Mouse (Mus musculus): ENCODE measurements around the gene Grin2a. TPM values are rescaled to one million over a fixed set of nuclear protein-coding genes. Genes with fewer than 3 reads are reported as not detected.
A peak's percentile ranks its signal among the peaks of the same experiment; 100 is the strongest.

Gene Grin2a
- polyA plus RNA-seq, 1 experiment = 39.1 TPM

GRCm38 (mm10) chr16:9841496-9841895 is 153.9 kb downstream of the Grin2a start:
- no peak overlapping the region for H3K4me3 ChIP-seq (ENCODE audit: insufficient read depth, low read length)
- peaks cover 8% of the 10 kb centered on the region; the same call in 1 of the 2 replicates for H3K4me1 ChIP-seq (ENCODE audit: control insufficient read depth, insufficient read depth, low read length)
- H3K27ac ChIP-seq (ENCODE audit: insufficient read depth, low read length) = peak overlapping the region; percentile 80
- no peak for TF ChIP-seq CTCF (IDR thresholded peaks at IDR 0.05; ENCODE audit: extremely low read depth, insufficient read depth, low read length)
- TF ChIP-seq POLR2A (IDR thresholded peaks at IDR 0.05; ENCODE audit: extremely low read depth, insufficient read depth, low read length) = no peak

GRCm38 (mm10) chr16:9836542-9836941 is 158.8 kb downstream of the Grin2a start:
- TF ChIP-seq CTCF (IDR thresholded peaks at IDR 0.05; ENCODE audit: extremely low read depth, insufficient read depth, low read length) (no peak), POLR2A (IDR thresholded peaks at IDR 0.05; ENCODE audit: extremely low read depth, insufficient read depth, low read length) (no peak)
- Histone ChIP-seq H3K4me3 (ENCODE audit: insufficient read depth, low read length) (no peak overlapping the region), H3K4me1 (ENCODE audit: control insufficient read depth, insufficient read depth, low read length) (peaks cover 6% of the 10 kb centered on the region; the same call in 1 of the 2 replicates), H3K27ac (ENCODE audit: insufficient read depth, low read length) (no peak overlapping the region)

GRCm38 (mm10) chr16:9834236-9834635 is 161.1 kb downstream of the Grin2a start:
- H3K4me3 ChIP-seq (ENCODE audit: insufficient read depth, low read length) = no peak overlapping the region
- no peaks in the 10 kb centered on the region; the same call in 1 of the 2 replicates for H3K4me1 ChIP-seq (ENCODE audit: control insufficient read depth, insufficient read depth, low read length)
- no peak overlapping the region for H3K27ac ChIP-seq (ENCODE audit: insufficient read depth, low read length)
- TF ChIP-seq POLR2A (IDR thresholded peaks at IDR 0.05; ENCODE audit: extremely low read depth, insufficient read depth, low read length) = no peak
- TF ChIP-seq CTCF (IDR thresholded peaks at IDR 0.05; ENCODE audit: extremely low read depth, insufficient read depth, low read length) = no peak

GRCm38 (mm10) chr16:9825110-9825483 is 170.3 kb downstream of the Grin2a start:
- no peak overlapping the region for H3K4me3 ChIP-seq (ENCODE audit: insufficient read depth, low read length)
- TF ChIP-seq CTCF (IDR thresholded peaks at IDR 0.05; ENCODE audit: extremely low read depth, insufficient read depth, low read length) (no peak), POLR2A (IDR thresholded peaks at IDR 0.05; ENCODE audit: extremely low read depth, insufficient read depth, low read length) (no peak)
- H3K27ac ChIP-seq (ENCODE audit: insufficient read depth, low read length) = peak overlapping the region; percentile 15; the same call in 1 of the 2 replicates
- peaks cover 9% of the 10 kb centered on the region for H3K4me1 ChIP-seq (ENCODE audit: control insufficient read depth, insufficient read depth, low read length)

- TF ChIP-seq CTCF (IDR thresholded peaks at IDR 0.05; ENCODE audit: extremely low read depth, insufficient read depth, low read length) (no peak), POLR2A (IDR thresholded peaks at IDR 0.05; ENCODE audit: extremely low read depth, insufficient read depth, low read length) (no peak)
- peaks cover 9% of the 10 kb centered on the region for H3K4me1 ChIP-seq (ENCODE audit: control insufficient read depth, insufficient read depth, low read length)
- H3K4me3 ChIP-seq (ENCODE audit: insufficient read depth, low read length) = no peak overlapping the region
- peak overlapping the region; percentile 80; the same call in 1 of the 2 replicates for H3K27ac ChIP-seq (ENCODE audit: insufficient read depth, low read length)
Observed at GRCm38 (mm10) chr16:9824436-9825109, 170.8 kb downstream of the Grin2a start.

GRCm38 (mm10) chr16:9823686-9824085 is 171.7 kb downstream of the Grin2a start:
- H3K4me1 ChIP-seq (ENCODE audit: control insufficient read depth, insufficient read depth, low read length) = peaks cover 12% of the 10 kb centered on the region
- TF ChIP-seq CTCF (IDR thresholded peaks at IDR 0.05; ENCODE audit: extremely low read depth, insufficient read depth, low read length) = no peak
- TF ChIP-seq POLR2A (IDR thresholded peaks at IDR 0.05; ENCODE audit: extremely low read depth, insufficient read depth, low read length) = no peak
- H3K4me3 ChIP-seq (ENCODE audit: insufficient read depth, low read length) = no peak overlapping the region
- H3K27ac ChIP-seq (ENCODE audit: insufficient read depth, low read length) = no peak overlapping the region

GRCm38 (mm10) chr16:9819508-9819907 is 175.9 kb downstream of the Grin2a start:
- no peak for TF ChIP-seq CTCF (IDR thresholded peaks at IDR 0.05; ENCODE audit: extremely low read depth, insufficient read depth, low read length)
- TF ChIP-seq POLR2A (IDR thresholded peaks at IDR 0.05; ENCODE audit: extremely low read depth, insufficient read depth, low read length) = no peak
- Histone ChIP-seq H3K4me3 (ENCODE audit: insufficient read depth, low read length) (no peak overlapping the region), H3K27ac (ENCODE audit: insufficient read depth, low read length) (no peak overlapping the region), H3K4me1 (ENCODE audit: control insufficient read depth, insufficient read depth, low read length) (peaks cover 11% of the 10 kb centered on the region)

- H3K4me3 ChIP-seq (ENCODE audit: insufficient read depth, low read length) = no peak overlapping the region
- H3K4me1 ChIP-seq (ENCODE audit: control insufficient read depth, insufficient read depth, low read length) = peaks cover 17% of the 10 kb centered on the region; the same call in 1 of the 2 replicates
- TF ChIP-seq CTCF (IDR thresholded peaks at IDR 0.05; ENCODE audit: extremely low read depth, insufficient read depth, low read length) (no peak), POLR2A (IDR thresholded peaks at IDR 0.05; ENCODE audit: extremely low read depth, insufficient read depth, low read length) (no peak)
- H3K27ac ChIP-seq (ENCODE audit: insufficient read depth, low read length) = peak overlapping the region; percentile 17
Observed at GRCm38 (mm10) chr16:9801338-9801737, 194.0 kb downstream of the Grin2a start.

GRCm38 (mm10) chr16:9800221-9800620 is 195.1 kb downstream of the Grin2a start:
- Histone ChIP-seq H3K4me3 (ENCODE audit: insufficient read depth, low read length) (no peak overlapping the region), H3K27ac (ENCODE audit: insufficient read depth, low read length) (peak overlapping the region; percentile 8; the same call in 1 of the 2 replicates), H3K4me1 (ENCODE audit: control insufficient read depth, insufficient read depth, low read length) (peaks cover 19% of the 10 kb centered on the region)
- TF ChIP-seq CTCF (IDR thresholded peaks at IDR 0.05; ENCODE audit: extremely low read depth, insufficient read depth, low read length) = no peak

GRCm38 (mm10) chr16:9792976-9793375 is 202.4 kb downstream of the Grin2a start:
- H3K27ac ChIP-seq (ENCODE audit: insufficient read depth, low read length) = no peak overlapping the region

More at GRCm38 (mm10) chr16:9792976-9793375, 202.4 kb downstream of the Grin2a start:
- Histone ChIP-seq H3K4me3 (ENCODE audit: insufficient read depth, low read length) (no peak overlapping the region), H3K4me1 (ENCODE audit: control insufficient read depth, insufficient read depth, low read length) (peaks cover 11% of the 10 kb centered on the region)
- TF ChIP-seq CTCF (IDR thresholded peaks at IDR 0.05; ENCODE audit: extremely low read depth, insufficient read depth, low read length) (no peak), POLR2A (IDR thresholded peaks at IDR 0.05; ENCODE audit: extremely low read depth, insufficient read depth, low read length) (no peak)
